Mouse (Mus musculus) midbrain, embryonic 16.5 days (tissue): ENCODE results near the gene Rad51b. TPM values are rescaled to one million over a fixed set of nuclear protein-coding genes. Genes with fewer than 3 reads are reported as not detected.
A peak's percentile ranks its signal among the peaks of the same experiment; 100 is the strongest.

Experiments
- ATAC-seq: fragments of 200-750 bp; cut with Nextera tagmentation; 2 replicates; pipeline ENCODE4 v1.8.0; 2017; ENCODE audit warnings: moderate TSS enrichment
- H3K27ac ChIP-seq: fragments of 300-500 bp; sonication (generic); 2 replicates; pipeline ENCODE4 v1.5.1; 2014; ENCODE audit warnings: mild to moderate bottlenecking, low read length, mixed read lengths
- H3K27me3 ChIP-seq: fragments of 300-500 bp; sonication (generic); 2 replicates; pipeline ENCODE4 v1.6.1; 2014; ENCODE audit warnings: low read depth, low read length, mixed read lengths; ENCODE audit not compliant: control insufficient read depth, insufficient read depth
- H3K36me3 ChIP-seq: fragments of 300-500 bp; sonication (generic); 2 replicates; pipeline ENCODE4 v1.6.1; 2014; ENCODE audit warnings: mild to moderate bottlenecking, low read length, moderate library complexity, mixed read lengths; ENCODE audit not compliant: control insufficient read depth, insufficient read depth
- H3K4me1 ChIP-seq: fragments of 300-500 bp; sonication (generic); 2 replicates; pipeline ENCODE4 v1.6.1; 2014; ENCODE audit warnings: mild to moderate bottlenecking, low read length, mixed read lengths; ENCODE audit not compliant: control insufficient read depth, insufficient read depth
- H3K4me2 ChIP-seq: fragments of 300-500 bp; sonication (generic); 2 replicates; pipeline ENCODE4 v1.6.1; 2014; ENCODE audit warnings: mild to moderate bottlenecking, low read length, mixed read lengths
- H3K4me3 ChIP-seq: fragments of 300-500 bp; sonication (generic); 2 replicates; pipeline ENCODE4 v1.5.1; 2014; ENCODE audit warnings: low read depth, mild to moderate bottlenecking, low read length, moderate library complexity, mixed read lengths
- H3K9ac ChIP-seq: fragments of 300-500 bp; sonication (generic); 2 replicates; pipeline ENCODE4 v1.6.1; 2014; ENCODE audit warnings: low read depth, low read length, mixed read lengths
- H3K9me3 ChIP-seq: fragments of 300-500 bp; sonication (generic); replicated peaks from 2 replicates; pipeline ENCODE4 v1.6.1; 2014; ENCODE audit warnings: mild to moderate bottlenecking, low read length, mixed read lengths; ENCODE audit not compliant: control insufficient read depth, poor library complexity, severe bottlenecking
- WGBS: fragments of 180-500 bp; shearing (Covaris S2); extraction: QIAGEN DNeasy Blood & Tissue Kit; methylation state at CpG from one replicate; pipeline ENCODE4 v1.1.7; 2014; 5-methylcytosine and 5-hydroxymethylcytosine counted together
- polyA plus RNA-seq: library from polyadenylated mRNA; unstranded; fragments of >200 nt; fragmentation: Nextera tagmentation; extraction: Ambion mirVana; gene quantifications from 2 replicates; pipeline ENCODE4 v1.2.1, GENCODE M21; 2015

Gene Rad51b
- polyA plus RNA-seq, 1 experiment from 2014 or later: 1.5 TPM

- no peak overlapping the region for H3K27ac ChIP-seq
- H3K9ac ChIP-seq: no peak overlapping the region
- H3K36me3 ChIP-seq: peaks cover 6% of the 10 kb centered on the region
- no peak for ATAC-seq
- no peak overlapping the region for H3K4me2 ChIP-seq
- H3K9me3 ChIP-seq: no peaks in the 10 kb centered on the region
- H3K4me1 ChIP-seq: peaks cover 12% of the 10 kb centered on the region
- 88% methylated on average over 6 of the region's 6 CpGs for WGBS
- no peak overlapping the region for H3K4me3 ChIP-seq
- no peaks in the 10 kb centered on the region for H3K27me3 ChIP-seq
Observed at GRCm38 (mm10) chr12:79292874-79293273, 4.2 kb upstream of the Rad51b start.

- Histone ChIP-seq H3K4me2 (peak within 1 kb of the TSS; percentile 87), H3K9ac (peak within 1 kb of the TSS; percentile 61), H3K4me1 (peaks cover 12% of the 10 kb centered on the region), H3K9me3 (no peaks in the 10 kb centered on the region), H3K27me3 (no peaks in the 10 kb centered on the region), H3K4me3 (peak within 1 kb of the TSS; percentile 52), H3K27ac (peak within 1 kb of the TSS; percentile 63), H3K36me3 (no peaks in the 10 kb centered on the region)
- ATAC-seq: peak; percentile 97
- WGBS: under 1% methylated on average over 29 of the region's 29 CpGs
Observed at GRCm38 (mm10) chr12:79296126-79296816, 811 bp upstream of the Rad51b start, which contains the start of gene Zfyve26. TSS of gene Zfyve26 (minus strand) at chr12:79296304.

GRCm38 (mm10) chr12:79297884-79298636 lies 978 bp downstream of the Rad51b start:
- H3K36me3 ChIP-seq: no peaks in the 10 kb centered on the region
- H3K4me3 ChIP-seq: peak overlapping the region; percentile 52
- no peak for ATAC-seq
- H3K4me1 ChIP-seq: peaks cover 12% of the 10 kb centered on the region
- no peaks in the 10 kb centered on the region for H3K9me3 ChIP-seq
- H3K27me3 ChIP-seq: no peaks in the 10 kb centered on the region
- WGBS: 16% methylated on average over 15 of the region's 15 CpGs
- no peak overlapping the region for H3K9ac ChIP-seq
- H3K4me2 ChIP-seq: peak overlapping the region; percentile 87
- no peak overlapping the region for H3K27ac ChIP-seq

- Histone ChIP-seq H3K4me2 (no peak overlapping the region), H3K9me3 (no peaks in the 10 kb centered on the region), H3K9ac (no peak overlapping the region), H3K36me3 (no peaks in the 10 kb centered on the region), H3K4me1 (no peaks in the 10 kb centered on the region), H3K27me3 (no peaks in the 10 kb centered on the region), H3K4me3 (no peak overlapping the region), H3K27ac (no peak overlapping the region)
- no peak for ATAC-seq
- 90% methylated on average over 9 of the region's 9 CpGs for WGBS
Observed at GRCm38 (mm10) chr12:79301802-79302201, 4.7 kb downstream of the Rad51b start.

- no peak overlapping the region for H3K4me3 ChIP-seq
Observed at GRCm38 (mm10) chr12:79305131-79305530, 8.0 kb downstream of the Rad51b start.

GRCm38 (mm10) chr12:79306013-79306412 lies 8.9 kb downstream of the Rad51b start:
- Histone ChIP-seq H3K9me3 (no peaks in the 10 kb centered on the region), H3K36me3 (no peaks in the 10 kb centered on the region), H3K27ac (no peak overlapping the region), H3K4me3 (no peak overlapping the region), H3K4me2 (no peak overlapping the region), H3K4me1 (no peaks in the 10 kb centered on the region), H3K9ac (no peak overlapping the region), H3K27me3 (no peaks in the 10 kb centered on the region)
- no peak for ATAC-seq
- WGBS: 83% methylated on average over 4 of the region's 4 CpGs

More at GRCm38 (mm10) chr12:79305131-79305530, 8.0 kb downstream of the Rad51b start:
- Histone ChIP-seq H3K36me3 (no peaks in the 10 kb centered on the region), H3K9ac (no peak overlapping the region), H3K4me1 (no peaks in the 10 kb centered on the region), H3K4me2 (no peak overlapping the region), H3K27ac (no peak overlapping the region), H3K27me3 (no peaks in the 10 kb centered on the region), H3K9me3 (no peaks in the 10 kb centered on the region)
- no peak for ATAC-seq
- 61% methylated on average over 1 of the region's 1 CpGs for WGBS

- no peak overlapping the region for H3K9ac ChIP-seq
- no peaks in the 10 kb centered on the region for H3K9me3 ChIP-seq
- ATAC-seq: no peak
- 94% methylated on average over 4 of the region's 4 CpGs for WGBS
- H3K36me3 ChIP-seq: no peaks in the 10 kb centered on the region
- no peaks in the 10 kb centered on the region for H3K4me1 ChIP-seq
- H3K27me3 ChIP-seq: no peaks in the 10 kb centered on the region
- H3K4me2 ChIP-seq: no peak overlapping the region
- no peak overlapping the region for H3K27ac ChIP-seq
- H3K4me3 ChIP-seq: no peak overlapping the region
Observed at GRCm38 (mm10) chr12:79313721-79314120, 16.6 kb downstream of the Rad51b start.

- Histone ChIP-seq H3K27me3 (no peaks in the 10 kb centered on the region), H3K4me3 (no peak overlapping the region), H3K9me3 (no peaks in the 10 kb centered on the region), H3K4me2 (no peak overlapping the region), H3K9ac (no peak overlapping the region), H3K4me1 (no peaks in the 10 kb centered on the region), H3K36me3 (no peaks in the 10 kb centered on the region), H3K27ac (no peak overlapping the region)
- ATAC-seq: no peak
- WGBS: 91% methylated on average over 5 of the region's 5 CpGs
Observed at GRCm38 (mm10) chr12:79317339-79317738, 20.3 kb downstream of the Rad51b start.

- H3K4me3 ChIP-seq: no peak overlapping the region
- no peaks in the 10 kb centered on the region for H3K36me3 ChIP-seq
- no peak overlapping the region for H3K27ac ChIP-seq
- H3K4me1 ChIP-seq: no peaks in the 10 kb centered on the region
- H3K9ac ChIP-seq: no peak overlapping the region
- WGBS: 93% methylated on average over 5 of the region's 5 CpGs
- H3K27me3 ChIP-seq: no peaks in the 10 kb centered on the region
- H3K4me2 ChIP-seq: no peak overlapping the region
- no peaks in the 10 kb centered on the region for H3K9me3 ChIP-seq
- ATAC-seq: no peak
Observed at GRCm38 (mm10) chr12:79320895-79321294, 23.8 kb downstream of the Rad51b start.
